Mouse (Mus musculus): ENCODE results near the gene Cd82. TPM values are rescaled to one million over a fixed set of nuclear protein-coding genes. Genes with fewer than 3 reads are reported as not detected.

Cd82 gene
- polyA plus RNA-seq, 1 experiment from 2014 or later: 41.3 TPM

DNA sequence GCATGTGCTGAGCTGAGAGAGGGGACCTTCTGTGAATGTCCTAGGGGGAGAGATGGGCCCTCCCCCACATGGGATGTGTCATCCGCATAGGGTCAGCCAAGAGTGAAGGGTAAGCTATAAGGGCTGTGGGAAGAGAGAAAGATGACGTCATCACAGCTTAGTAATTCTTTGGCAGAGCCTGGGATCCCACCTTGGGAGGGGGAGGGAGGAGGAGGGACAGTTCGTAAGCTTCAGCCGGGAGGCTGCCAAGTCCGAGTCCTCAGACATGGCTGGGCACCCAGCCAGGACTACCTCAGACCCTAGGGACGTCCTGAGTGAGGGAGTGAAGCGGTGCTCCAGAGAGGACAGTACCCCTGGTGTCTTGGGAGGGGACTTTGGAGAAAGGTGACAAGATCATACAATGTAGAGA is 57.9 kb downstream of the Cd82 start:
- 34% methylated on average over 7 of the region's 7 CpGs for WGBS
- Histone ChIP-seq H3K27ac (ENCODE audit: low read depth) (no peak overlapping the region), H3K4me3 (ENCODE audit: low read depth, low read length) (no peak overlapping the region), H3K36me3 (ENCODE audit: control insufficient read depth, insufficient read depth, low read length) (no peaks in the 10 kb centered on the region), H3K9ac (ENCODE audit: low read length) (no peak overlapping the region), H3K27me3 (replicated peaks; ENCODE audit: control insufficient read depth, insufficient read depth, low read length) (no peaks in the 10 kb centered on the region), H3K4me2 (ENCODE audit: low read length) (no peak overlapping the region), H3K4me1 (replicated peaks; ENCODE audit: control insufficient read depth, insufficient read depth, low read length) (0 out of 2 replicates have a peak, but pooled peaks cover 9% of the 10 kb centered on the region), H3K9me3 (ENCODE audit: control insufficient read depth, low read length) (no peaks in the 10 kb centered on the region)
- DNase-seq (ENCODE audit: low spot score) (peak; percentile 70), ATAC-seq (replicated peaks; ENCODE audit: low FRiP score, low TSS enrichment, low read depth) (peak; percentile 78)

DNA sequence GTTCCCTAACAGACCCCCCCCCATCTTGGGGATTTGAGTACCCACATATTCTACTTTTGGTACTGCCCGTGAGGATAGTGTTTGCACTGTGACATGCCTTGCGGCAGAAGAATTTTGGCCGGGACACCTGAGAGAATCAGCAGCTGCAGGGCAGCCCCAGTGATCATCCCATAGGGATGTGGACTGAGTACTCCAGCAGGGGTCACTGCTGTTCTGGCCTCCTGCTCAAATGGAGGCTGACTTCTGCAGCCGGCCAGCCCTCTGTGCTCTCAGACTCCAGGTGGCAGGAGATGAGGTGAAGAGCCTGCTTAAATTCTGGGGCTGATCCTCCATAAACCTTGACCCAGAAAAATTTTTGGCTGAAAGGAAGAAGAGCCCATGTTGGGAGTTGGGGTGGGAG is 58.8 kb downstream of the Cd82 start:
- no peaks in the 10 kb centered on the region for H3K36me3 ChIP-seq (ENCODE audit: control insufficient read depth, insufficient read depth, low read length)
- H3K4me1 ChIP-seq (replicated peaks; ENCODE audit: control insufficient read depth, insufficient read depth, low read length): 0 out of 2 replicates have a peak, but pooled peaks cover 9% of the 10 kb centered on the region
- no peak overlapping the region for H3K4me3 ChIP-seq (ENCODE audit: low read depth, low read length)
- DNase-seq (ENCODE audit: low spot score): no peak
- no peaks in the 10 kb centered on the region for H3K9me3 ChIP-seq (ENCODE audit: control insufficient read depth, low read length)
- 37% methylated on average over 4 of the region's 4 CpGs for WGBS
- ATAC-seq (replicated peaks; ENCODE audit: low FRiP score, low TSS enrichment, low read depth): no peak
- H3K9ac ChIP-seq (ENCODE audit: low read length): no peak overlapping the region
- no peak overlapping the region for H3K27ac ChIP-seq (ENCODE audit: low read depth)
- no peak overlapping the region for H3K4me2 ChIP-seq (ENCODE audit: low read length)
- H3K27me3 ChIP-seq (replicated peaks; ENCODE audit: control insufficient read depth, insufficient read depth, low read length): no peaks in the 10 kb centered on the region

DNA sequence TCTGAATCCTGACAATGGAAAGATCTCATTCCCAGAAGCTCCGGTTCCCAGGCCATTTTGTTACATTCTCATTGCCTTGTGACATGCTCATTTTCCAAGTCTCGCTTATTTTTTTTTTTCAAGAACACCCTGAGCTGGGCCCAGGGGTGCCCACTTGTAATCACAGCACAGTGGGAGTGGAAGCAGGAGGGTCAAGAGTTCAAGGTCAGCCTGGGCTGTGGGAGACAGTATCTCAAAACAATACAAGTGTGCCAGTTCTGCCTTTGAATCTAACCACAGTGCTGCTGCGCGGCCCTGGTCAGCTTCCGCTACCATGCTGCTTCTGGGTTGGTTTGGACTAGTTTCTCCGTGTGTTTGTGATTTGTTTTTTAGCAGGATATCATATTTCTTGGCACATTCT is 59.7 kb downstream of the Cd82 start:
- H3K27me3 ChIP-seq (replicated peaks; ENCODE audit: control insufficient read depth, insufficient read depth, low read length): no peaks in the 10 kb centered on the region
- 0 out of 2 replicates have a peak, but pooled peaks cover 9% of the 10 kb centered on the region for H3K4me1 ChIP-seq (replicated peaks; ENCODE audit: control insufficient read depth, insufficient read depth, low read length)
- no peak overlapping the region for H3K27ac ChIP-seq (ENCODE audit: low read depth)
- DNase-seq (ENCODE audit: low spot score) (no peak), ATAC-seq (replicated peaks; ENCODE audit: low FRiP score, low TSS enrichment, low read depth) (no peak)
- H3K9me3 ChIP-seq (ENCODE audit: control insufficient read depth, low read length): no peaks in the 10 kb centered on the region
- no peak overlapping the region for H3K4me3 ChIP-seq (ENCODE audit: low read depth, low read length)
- no peak overlapping the region for H3K9ac ChIP-seq (ENCODE audit: low read length)
- no peak overlapping the region for H3K4me2 ChIP-seq (ENCODE audit: low read length)
- 86% methylated on average over 6 of the region's 6 CpGs for WGBS
- H3K36me3 ChIP-seq (ENCODE audit: control insufficient read depth, insufficient read depth, low read length): no peaks in the 10 kb centered on the region

DNA sequence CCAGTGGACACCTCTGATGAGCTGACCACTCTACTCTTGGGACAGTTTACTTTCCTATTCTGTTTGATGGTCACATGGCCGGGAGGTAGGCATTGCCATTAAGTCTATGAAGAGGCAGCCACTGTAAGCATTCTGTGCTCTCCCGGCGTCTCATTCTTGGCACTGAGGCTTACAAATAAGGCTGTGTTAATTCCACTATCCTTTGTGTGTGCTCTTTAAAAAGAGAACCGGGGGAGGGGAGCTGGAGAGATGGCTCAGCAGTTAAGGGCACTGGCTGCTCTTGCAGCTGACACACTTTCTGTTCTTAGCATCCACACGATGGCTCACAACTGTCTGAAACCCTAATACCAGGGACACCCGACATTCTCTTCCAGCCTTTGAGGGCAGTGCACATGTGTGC is 71.7 kb downstream of the Cd82 start:
- no peak for DNase-seq (ENCODE audit: low spot score)
- no peaks in the 10 kb centered on the region for H3K36me3 ChIP-seq (ENCODE audit: control insufficient read depth, insufficient read depth, low read length)
- no peak overlapping the region for H3K4me3 ChIP-seq (ENCODE audit: low read depth, low read length)
- ATAC-seq (replicated peaks; ENCODE audit: low FRiP score, low TSS enrichment, low read depth): no peak
- WGBS: 75% methylated on average over 6 of the region's 6 CpGs
- H3K9me3 ChIP-seq (ENCODE audit: control insufficient read depth, low read length): no peaks in the 10 kb centered on the region
- H3K9ac ChIP-seq (ENCODE audit: low read length): no peak overlapping the region
- no peak overlapping the region for H3K27ac ChIP-seq (ENCODE audit: low read depth)
- peaks cover 5% of the 10 kb centered on the region for H3K4me1 ChIP-seq (replicated peaks; ENCODE audit: control insufficient read depth, insufficient read depth, low read length)
- no peak overlapping the region for H3K4me2 ChIP-seq (ENCODE audit: low read length)
- H3K27me3 ChIP-seq (replicated peaks; ENCODE audit: control insufficient read depth, insufficient read depth, low read length): no peaks in the 10 kb centered on the region

GRCm38 (mm10) chr2:93390170-93390926 is 72.6 kb downstream of the Cd82 start:
- DNase-seq (ENCODE audit: low spot score) (no peak), ATAC-seq (replicated peaks; ENCODE audit: low FRiP score, low TSS enrichment, low read depth) (peak; percentile 19; the same call in 1 of the 2 replicates)
- H3K27me3 ChIP-seq (replicated peaks; ENCODE audit: control insufficient read depth, insufficient read depth, low read length): no peaks in the 10 kb centered on the region
- H3K9ac ChIP-seq (ENCODE audit: low read length): no peak overlapping the region
- no peak overlapping the region for H3K27ac ChIP-seq (ENCODE audit: low read depth)
- no peak overlapping the region for H3K4me3 ChIP-seq (ENCODE audit: low read depth, low read length)
- H3K36me3 ChIP-seq (ENCODE audit: control insufficient read depth, insufficient read depth, low read length): no peaks in the 10 kb centered on the region
- peaks cover 5% of the 10 kb centered on the region for H3K4me1 ChIP-seq (replicated peaks; ENCODE audit: control insufficient read depth, insufficient read depth, low read length)
- no peak overlapping the region for H3K4me2 ChIP-seq (ENCODE audit: low read length)
- no peaks in the 10 kb centered on the region for H3K9me3 ChIP-seq (ENCODE audit: control insufficient read depth, low read length)
- 38% methylated on average over 11 of the region's 11 CpGs for WGBS

- Histone ChIP-seq H3K27ac (ENCODE audit: low read depth) (no peak overlapping the region), H3K4me1 (replicated peaks; ENCODE audit: control insufficient read depth, insufficient read depth, low read length) (peaks cover 7% of the 10 kb centered on the region), H3K27me3 (replicated peaks; ENCODE audit: control insufficient read depth, insufficient read depth, low read length) (no peaks in the 10 kb centered on the region), H3K9ac (ENCODE audit: low read length) (no peak overlapping the region), H3K36me3 (ENCODE audit: control insufficient read depth, insufficient read depth, low read length) (no peaks in the 10 kb centered on the region), H3K4me2 (ENCODE audit: low read length) (no peak overlapping the region), H3K4me3 (ENCODE audit: low read depth, low read length) (no peak overlapping the region), H3K9me3 (ENCODE audit: control insufficient read depth, low read length) (no peaks in the 10 kb centered on the region)
- ATAC-seq (replicated peaks; ENCODE audit: low FRiP score, low TSS enrichment, low read depth) (no peak), DNase-seq (ENCODE audit: low spot score) (no peak)
- WGBS: 81% methylated on average over 4 of the region's 4 CpGs
Observed at GRCm38 (mm10) chr2:93386958-93387357, 76.0 kb downstream of the Cd82 start.

DNA sequence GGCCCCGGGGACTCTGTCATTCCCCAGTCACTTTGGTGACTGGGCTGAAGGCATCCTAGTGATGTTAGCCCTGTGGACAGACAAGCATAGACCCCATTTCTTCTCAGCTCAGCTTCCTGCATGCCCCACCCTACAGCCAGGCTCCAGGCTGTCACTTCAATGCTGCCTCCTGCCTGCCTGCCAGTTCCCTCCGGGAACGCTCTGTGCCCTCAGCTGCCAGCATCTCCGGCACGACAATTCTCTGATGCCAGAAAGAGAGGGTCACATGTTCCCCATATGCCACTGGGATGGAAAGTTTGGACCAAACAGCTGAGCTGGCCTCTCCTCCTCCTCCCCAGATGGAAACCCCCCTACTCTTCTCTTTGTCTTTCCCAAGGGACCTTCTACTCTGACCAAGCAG is 79.1 kb downstream of the Cd82 start:
- no peaks in the 10 kb centered on the region for H3K27me3 ChIP-seq (replicated peaks; ENCODE audit: control insufficient read depth, insufficient read depth, low read length)
- no peak overlapping the region for H3K9ac ChIP-seq (ENCODE audit: low read length)
- ATAC-seq (replicated peaks; ENCODE audit: low FRiP score, low TSS enrichment, low read depth) (no peak), DNase-seq (ENCODE audit: low spot score) (no peak)
- 81% methylated on average over 5 of the region's 5 CpGs for WGBS
- H3K4me3 ChIP-seq (ENCODE audit: low read depth, low read length): no peak overlapping the region
- H3K4me2 ChIP-seq (ENCODE audit: low read length): no peak overlapping the region
- no peak overlapping the region for H3K27ac ChIP-seq (ENCODE audit: low read depth)
- H3K4me1 ChIP-seq (replicated peaks; ENCODE audit: control insufficient read depth, insufficient read depth, low read length): peaks cover 4% of the 10 kb centered on the region; the same call in 1 of the 2 replicates
- no peaks in the 10 kb centered on the region for H3K9me3 ChIP-seq (ENCODE audit: control insufficient read depth, low read length)
- H3K36me3 ChIP-seq (ENCODE audit: control insufficient read depth, insufficient read depth, low read length): no peaks in the 10 kb centered on the region

- ATAC-seq (replicated peaks; ENCODE audit: low FRiP score, low TSS enrichment, low read depth) (no peak), DNase-seq (ENCODE audit: low spot score) (no peak)
- Histone ChIP-seq H3K4me3 (ENCODE audit: low read depth, low read length) (no peak overlapping the region), H3K36me3 (ENCODE audit: control insufficient read depth, insufficient read depth, low read length) (no peaks in the 10 kb centered on the region), H3K9me3 (ENCODE audit: control insufficient read depth, low read length) (no peaks in the 10 kb centered on the region), H3K9ac (ENCODE audit: low read length) (no peak overlapping the region), H3K27ac (ENCODE audit: low read depth) (no peak overlapping the region), H3K4me2 (ENCODE audit: low read length) (no peak overlapping the region), H3K27me3 (replicated peaks; ENCODE audit: control insufficient read depth, insufficient read depth, low read length) (no peaks in the 10 kb centered on the region), H3K4me1 (replicated peaks; ENCODE audit: control insufficient read depth, insufficient read depth, low read length) (peaks cover 11% of the 10 kb centered on the region; the same call in 1 of the 2 replicates)
- 29% methylated on average over 2 of the region's 2 CpGs for WGBS
Observed at GRCm38 (mm10) chr2:93380680-93381089, 82.3 kb downstream of the Cd82 start.

DNA sequence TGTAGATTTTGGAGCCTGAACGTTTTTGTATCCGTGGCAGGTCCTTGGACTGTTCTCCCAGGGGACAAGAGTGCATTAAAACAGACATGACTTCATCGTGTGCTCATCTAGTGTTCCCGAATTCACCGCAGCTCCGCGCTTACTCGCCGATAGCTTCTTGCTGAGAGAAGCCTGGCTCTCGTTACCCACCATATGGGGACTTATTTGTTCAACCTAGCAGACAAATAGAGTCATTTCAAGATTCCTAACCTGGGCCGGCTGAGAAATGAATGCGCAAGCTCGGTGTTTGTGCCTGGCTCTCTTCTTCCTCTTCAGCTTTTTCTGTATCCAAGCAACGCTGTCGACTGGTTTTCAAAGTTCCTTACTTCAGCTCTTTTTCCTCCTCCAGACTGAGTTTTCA is 85.1 kb downstream of the Cd82 start:
- DNase-seq (ENCODE audit: low spot score): no peak
- H3K4me1 ChIP-seq (replicated peaks; ENCODE audit: control insufficient read depth, insufficient read depth, low read length): peaks cover 13% of the 10 kb centered on the region
- H3K9ac ChIP-seq (ENCODE audit: low read length): no peak overlapping the region
- H3K27me3 ChIP-seq (replicated peaks; ENCODE audit: control insufficient read depth, insufficient read depth, low read length): no peaks in the 10 kb centered on the region
- ATAC-seq (replicated peaks; ENCODE audit: low FRiP score, low TSS enrichment, low read depth): no peak
- H3K4me2 ChIP-seq (ENCODE audit: low read length): no peak overlapping the region
- no peaks in the 10 kb centered on the region for H3K9me3 ChIP-seq (ENCODE audit: control insufficient read depth, low read length)
- 40% methylated on average over 15 of the region's 15 CpGs for WGBS
- no peak overlapping the region for H3K27ac ChIP-seq (ENCODE audit: low read depth)
- H3K36me3 ChIP-seq (ENCODE audit: control insufficient read depth, insufficient read depth, low read length): no peaks in the 10 kb centered on the region
- no peak overlapping the region for H3K4me3 ChIP-seq (ENCODE audit: low read depth, low read length)

Measured in intestine, embryonic 14.5 days (tissue).